Mouse (Mus musculus): ENCODE measurements at regions not wholly inside any gene's neighbourhood (a gene's known extent, or its start where the extent isn't known, plus 50 kb on each side); places are given as distances from the start of the nearest gene placed in this dataset.

DNA sequence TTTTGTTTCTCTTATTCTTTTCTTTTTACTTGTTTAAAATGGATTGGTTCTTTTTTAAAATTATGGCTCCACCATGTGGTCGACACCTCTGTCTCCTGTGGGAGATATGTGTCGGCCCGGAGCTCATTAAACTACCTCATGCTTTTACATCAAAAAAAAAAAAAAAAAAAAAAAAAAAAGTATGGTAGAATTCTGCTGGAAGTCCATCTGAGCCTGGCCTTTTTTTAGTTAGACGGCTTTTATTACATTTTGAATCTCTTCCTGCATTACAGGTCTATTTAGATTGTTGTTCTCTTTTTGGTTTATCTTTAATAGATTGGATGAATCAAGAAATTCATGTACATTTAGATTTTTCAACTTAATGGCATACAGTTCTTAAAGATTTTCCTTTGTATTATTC is 350.8 kb upstream of the Ascc3 start:
- DNase-seq (ENCODE audit: low spot score in 2 of 2) = no peak
- intact Hi-C loops (cut with DNase I) = no loop called here

DNA sequence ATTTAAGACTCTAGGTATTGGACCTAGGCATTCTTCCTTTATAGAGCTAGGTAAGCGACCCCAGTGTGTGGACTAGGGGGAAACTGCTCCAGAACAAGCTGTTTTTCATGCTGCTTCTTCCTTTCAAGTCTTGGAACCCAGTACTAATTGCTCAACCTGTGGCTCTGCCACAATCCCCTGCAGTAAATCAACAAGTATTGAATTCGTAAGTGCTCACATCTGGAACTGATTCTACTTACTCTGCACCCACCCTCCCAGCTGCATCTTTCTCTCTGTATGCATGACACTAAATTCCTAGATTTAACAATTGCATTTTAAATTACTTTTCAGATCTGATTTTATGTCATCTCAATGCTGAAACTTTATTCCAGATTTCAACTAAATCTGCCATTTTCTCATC is 388.9 kb upstream of the Ascc3 start:
- DNase-seq (ENCODE audit: low spot score in 2 of 2) = no peak
- intact Hi-C loops (cut with DNase I) = no loop called here

DNA sequence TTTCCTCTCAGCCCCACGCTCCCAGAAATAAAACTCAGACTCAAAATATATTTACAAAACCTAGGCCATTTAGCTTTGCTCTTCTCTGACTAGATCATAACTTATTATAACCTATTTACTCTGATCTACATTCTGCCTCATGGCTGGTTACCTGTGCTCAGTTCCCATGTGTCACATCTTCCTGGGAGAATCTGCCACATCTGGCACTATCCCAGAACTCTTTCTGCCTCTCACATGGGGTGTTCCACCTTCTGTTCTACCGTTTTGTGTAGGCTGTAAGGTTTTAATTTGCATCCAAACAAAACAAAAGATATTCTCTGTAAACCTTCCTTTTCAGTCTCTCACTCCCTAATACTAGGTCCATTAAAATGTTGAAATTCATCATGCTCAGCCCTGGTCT is 390.8 kb upstream of the Ascc3 start:
- intact Hi-C loops (cut with DNase I) = no loop called here
- no peak for DNase-seq (ENCODE audit: low spot score in 2 of 2)

DNA sequence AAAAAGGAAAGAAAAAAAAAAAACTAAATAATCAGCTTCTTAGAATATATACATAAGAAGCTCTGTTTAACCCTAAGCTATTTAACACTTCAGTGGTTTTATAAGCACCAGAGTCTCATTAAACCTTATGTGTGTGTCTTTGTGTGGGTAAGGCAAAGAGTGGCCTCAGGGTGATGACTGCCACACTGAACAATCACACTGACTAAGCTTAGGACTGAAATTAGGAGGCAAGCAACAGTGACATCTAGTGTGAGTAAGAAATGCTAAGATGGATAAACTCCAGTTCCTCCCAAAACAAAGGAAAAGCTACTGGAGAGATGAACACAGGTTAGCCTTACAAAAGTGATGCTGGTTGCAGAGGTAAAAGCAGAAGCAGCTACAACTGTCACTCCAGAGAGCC is 392.6 kb upstream of the Ascc3 start:
- intact Hi-C loops (cut with DNase I) = loop anchor here (5.0 to 10.0 kb wide), 2 partner anchors 335 to 413 kb away; partner anchors contain the start of gene Grik2
- peak in 1 of 2 experiments; percentile 25 for DNase-seq (ENCODE audit: low spot score in 2 of 2)

DNA sequence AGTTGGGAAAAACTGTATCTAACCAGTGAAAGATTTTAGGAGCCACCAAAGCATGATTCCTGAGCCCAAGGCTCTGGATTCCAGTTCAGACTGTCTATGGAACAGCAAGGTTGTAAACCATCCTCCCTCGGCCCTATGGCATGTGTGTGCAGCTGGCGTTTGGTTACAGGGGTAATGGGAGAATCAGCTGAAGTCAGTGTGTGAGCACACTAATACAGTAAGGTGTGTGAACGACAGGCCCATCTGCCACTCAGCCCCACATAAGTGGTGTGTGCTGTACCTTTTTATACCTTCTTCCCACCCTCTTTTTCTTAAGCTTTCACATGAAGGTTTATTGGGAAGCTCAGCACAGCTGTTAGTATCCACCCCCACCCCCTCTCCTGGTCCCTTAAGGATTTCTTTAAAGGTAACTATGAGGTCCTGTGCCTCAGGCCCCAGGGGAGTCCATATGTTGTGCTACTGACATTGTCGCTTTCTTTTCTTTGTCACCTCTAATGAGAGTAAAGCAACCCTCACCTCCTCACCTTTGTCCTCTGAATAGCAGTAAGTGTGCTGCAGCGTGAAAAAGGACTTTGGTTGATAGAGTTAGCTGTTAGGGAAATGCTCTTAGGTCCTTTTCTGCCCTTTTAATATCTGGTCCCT is 394.5 kb upstream of the Ascc3 start:
- DNase-seq (ENCODE audit: low spot score in 2 of 2) = no peak
- intact Hi-C loops (cut with DNase I) = loop anchor here (5.0 to 10.0 kb wide), 2 partner anchors 333 to 411 kb away; partner anchors contain the start of gene Grik2

DNA sequence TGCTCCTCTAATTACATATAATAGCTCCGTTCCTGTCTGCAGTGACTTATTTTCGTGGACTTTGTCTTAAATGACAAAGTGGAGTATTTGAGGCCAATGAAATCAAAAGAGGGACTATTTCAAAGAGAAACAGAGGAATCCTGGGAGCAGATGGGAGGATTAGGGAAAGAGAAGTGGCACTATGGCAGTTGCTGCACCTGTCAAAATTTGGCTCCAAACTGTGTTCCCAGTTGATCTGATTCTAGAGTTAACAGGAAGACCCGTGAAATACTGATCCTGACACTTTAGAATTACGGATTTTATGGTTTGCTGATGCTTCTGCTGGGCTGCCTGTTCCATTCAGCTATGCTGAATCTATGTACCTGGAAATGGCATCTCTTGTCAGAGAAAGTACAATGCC is 401.7 kb upstream of the Grik2 start:
- intact Hi-C loops (cut with DNase I) = loop anchor here (10.0 kb wide), 1 partner anchor 325 kb away; no protein-coding TSS in a partner anchor
- no peak for DNase-seq (ENCODE audit: low spot score in 2 of 2)

DNA sequence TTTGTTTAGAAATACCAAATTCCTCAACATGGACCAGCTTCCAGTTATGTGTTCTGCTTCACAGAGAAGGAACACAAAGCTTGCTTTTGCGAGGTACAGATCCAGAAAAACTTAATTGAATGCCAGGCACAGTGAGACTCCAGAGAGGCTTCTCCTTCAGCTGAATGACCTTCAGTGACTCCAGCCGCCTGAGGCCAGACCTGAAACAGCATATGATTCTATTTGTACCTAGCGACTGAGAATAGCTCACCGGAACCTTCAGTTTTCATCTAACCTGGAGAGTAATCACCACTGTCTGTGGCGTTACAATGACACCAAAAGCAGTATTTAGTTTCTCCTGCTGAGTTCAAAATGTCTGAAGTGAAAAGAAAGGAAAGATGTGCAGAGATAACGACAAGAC is 380.6 kb upstream of the Grik2 start:
- DNase-seq (ENCODE audit: low spot score in 2 of 2) = no peak
- intact Hi-C loops (cut with DNase I) = no loop called here

DNA sequence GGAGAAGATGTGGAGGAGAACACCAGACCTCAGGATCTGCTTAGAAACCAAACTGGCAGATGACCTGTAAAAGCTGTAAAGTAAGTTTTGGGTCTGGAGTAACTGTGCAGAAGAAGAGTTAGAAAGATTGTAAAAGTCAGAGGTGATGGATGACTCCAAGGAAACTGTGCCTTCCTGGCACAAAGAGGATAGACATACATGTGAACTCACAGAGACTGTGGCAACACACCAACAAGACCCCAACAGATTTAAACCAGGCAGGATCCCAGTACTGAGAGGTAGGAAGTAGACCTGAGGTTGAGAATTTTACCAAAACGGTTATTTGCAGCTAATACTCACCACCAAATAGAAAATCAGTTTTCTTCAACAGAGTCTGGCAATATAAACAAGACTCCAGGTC is 349.8 kb upstream of the Grik2 start:
- DNase-seq (ENCODE audit: low spot score in 2 of 2) = no peak
- intact Hi-C loops (cut with DNase I) = no loop called here

DNA sequence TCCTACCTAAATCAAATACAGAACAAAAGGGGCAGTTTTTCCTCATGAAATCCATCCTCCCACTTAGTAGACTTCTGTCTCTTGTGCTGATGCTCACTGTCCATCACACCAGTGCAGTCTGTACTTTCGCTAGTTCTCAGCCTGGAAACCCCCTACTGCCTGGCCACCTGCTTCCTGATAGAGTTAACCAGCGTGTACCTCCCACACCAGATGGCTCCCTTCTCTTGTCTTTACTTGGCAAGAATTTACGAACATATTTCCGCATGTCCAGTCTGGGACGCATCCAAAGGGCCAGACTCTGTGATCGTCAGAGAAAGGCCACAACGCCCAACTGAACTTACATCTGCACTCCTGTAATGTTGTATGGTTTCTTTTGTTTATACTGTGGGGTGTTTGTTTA is 349.2 kb upstream of the Grik2 start:
- intact Hi-C loops (cut with DNase I) = no loop called here
- DNase-seq (ENCODE audit: low spot score in 2 of 2) = no peak

DNA sequence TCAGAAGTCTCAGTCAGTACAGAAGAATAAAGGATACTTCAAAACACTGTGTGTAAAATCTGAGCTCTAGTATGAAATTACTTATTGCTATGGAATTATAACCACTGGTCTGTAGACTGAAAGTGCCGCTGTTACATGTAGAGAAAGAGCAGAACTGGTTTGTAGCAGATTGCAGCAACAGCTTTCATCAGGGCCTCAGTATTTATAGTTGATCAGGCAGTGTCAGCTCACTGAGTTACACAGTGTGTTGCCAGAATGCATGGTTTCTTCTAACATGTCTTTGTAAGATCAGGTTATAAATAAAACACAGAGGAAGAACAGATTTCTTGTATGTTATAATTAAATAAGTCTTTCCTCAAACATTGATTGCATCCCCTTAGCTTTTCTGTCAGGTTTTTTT is 347.6 kb upstream of the Grik2 start:
- intact Hi-C loops (cut with DNase I) = no loop called here
- no peak for DNase-seq (ENCODE audit: low spot score in 2 of 2)

DNA sequence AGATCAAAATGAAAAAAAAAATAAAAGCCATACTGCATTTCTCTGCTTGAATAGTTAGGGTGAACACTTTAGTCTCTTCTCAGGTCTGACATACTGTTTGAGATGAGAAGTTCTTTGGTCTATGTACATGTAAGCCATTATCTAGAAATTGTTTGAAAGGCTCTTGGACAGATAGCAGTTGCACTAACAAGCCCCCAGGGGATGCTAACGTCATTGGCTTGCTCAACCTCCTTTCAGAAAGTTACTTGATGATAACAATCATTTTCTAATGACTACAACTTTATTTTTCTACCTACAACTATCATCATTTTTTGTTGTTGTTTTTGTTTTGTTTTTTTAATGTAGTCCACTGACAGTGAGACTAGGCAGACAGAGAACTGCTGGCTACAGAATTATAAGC is 346.9 kb upstream of the Grik2 start:
- intact Hi-C loops (cut with DNase I) = no loop called here
- DNase-seq (ENCODE audit: low spot score in 2 of 2) = no peak

Data from left cerebral cortex, postnatal 25 days (tissue).